20 mouse cellular contexts compared by ENCODE assay signal in the genomic region with DNA sequence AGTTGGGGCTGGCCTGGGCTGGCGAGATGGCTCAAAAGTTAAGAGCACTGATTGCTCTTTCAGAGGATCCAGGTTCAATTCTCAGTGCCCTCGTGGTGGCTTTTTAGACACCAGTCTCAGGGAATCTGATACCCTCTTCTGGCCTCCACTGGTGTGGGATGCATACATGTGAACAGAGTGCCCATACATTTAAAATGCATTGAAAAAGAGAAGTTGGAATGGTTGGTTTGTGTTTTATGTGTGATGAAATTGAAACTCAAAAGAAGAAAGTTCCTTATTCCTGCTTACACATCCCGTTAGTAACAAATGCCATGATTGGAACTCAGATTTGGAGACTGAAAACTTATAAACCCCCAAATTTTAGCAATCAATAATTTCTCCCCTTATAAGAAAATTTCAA.
"Had no signal": no experiment of that assay in that cellular context is flagged by ENCODE, and none has a peak within 500 bp of the region (broad histone marks: within the 10 kb centered on the region; RNA-seq: fewer than 3 reads in every experiment).

No protein-coding gene starts in this region.

- ATAC-seq: hindbrain, embryonic 16.5 days; hindbrain, postnatal 0 days; intestine, embryonic 15.5 days; intestine, embryonic 16.5 days; intestine, postnatal 0 days had no signal

- DNase-seq: heart, postnatal 10 days; heart, postnatal 14 days; heart, postnatal 36 days; heart, postnatal 4 days; kidney, adult 11 months; kidney, adult 18-20 months; kidney, adult 2 months; kidney, adult 8-10 months; kidney, adult 9 months; kidney, postnatal 10 days; kidney, postnatal 14 days; kidney, postnatal 25 days; kidney, postnatal 36 days; layer of hippocampus, adult 9-11 months; layer of hippocampus, postnatal 36 days had no signal
